ENCODE assay signal across 23 mouse cellular contexts in genomic region chr1:182296816-182297215, GRCm38 (mm10). TPM values are rescaled to one million over a fixed set of nuclear protein-coding genes. Genes with fewer than 3 reads are reported as not detected.
A peak's percentile ranks its signal among the peaks of the same experiment; 100 is the strongest.
DNase-seq lines count a peak whose midpoint lies in the region; ATAC-seq and TF ChIP-seq lines count a peak whose summit lies in the region.
"Had no signal": no experiment of that assay in that cellular context is flagged by ENCODE, and none has a peak within 500 bp of the region (broad histone marks: within the 10 kb centered on the region; RNA-seq: fewer than 3 reads in every experiment).

No protein-coding gene starts in this region.

- no peak for TF ChIP-seq POLR2A in heart, adult 2 months (IDR thresholded peaks at IDR 0.05; ENCODE audit: insufficient read depth, low read depth, low read length)

- H3K36me3 ChIP-seq in heart, adult 2 months (ENCODE audit: control insufficient read depth, insufficient read depth, low read length), result no peaks in the 10 kb centered on the region
- no peaks in the 10 kb centered on the region for H3K36me3 ChIP-seq in heart, embryonic 10.5 days
- H3K36me3 ChIP-seq in midbrain, embryonic 11.5 days (ENCODE audit: control insufficient read depth, insufficient read depth, low read length), result no peaks in the 10 kb centered on the region
- H3K36me3 ChIP-seq in midbrain, embryonic 13.5 days, result no peaks in the 10 kb centered on the region
- H3K36me3 ChIP-seq in ES-E14 (ENCODE audit: control insufficient read depth, insufficient read depth, low read length, poor library complexity, severe bottlenecking), result no peaks in the 10 kb centered on the region
- H3K36me3 ChIP-seq: G1E had no signal

- H3K4me1 ChIP-seq in heart, adult 2 months (ENCODE audit: control insufficient read depth, insufficient read depth, low read length), result no peaks in the 10 kb centered on the region
- H3K4me1 ChIP-seq in heart, embryonic 10.5 days, result 0 out of 2 replicates have a peak, but pooled peaks cover 6% of the 10 kb centered on the region
- H3K4me1 ChIP-seq in midbrain, embryonic 11.5 days (ENCODE audit: control insufficient read depth, insufficient read depth, low read length), result no peaks in the 10 kb centered on the region
- no peaks in the 10 kb centered on the region for H3K4me1 ChIP-seq in midbrain, embryonic 13.5 days (replicated peaks)
- H3K4me1 ChIP-seq in ES-E14 (ENCODE audit: control insufficient read depth in 2 of 2, insufficient read depth in 2 of 2, low read length in 2 of 2, poor library complexity in 1 of 2), result peaks cover 1 to 7% of the 10 kb centered on the region in 2 experiments; a peak in 3 of 4 replicates

- TF ChIP-seq CTCF in heart, adult 2 months (IDR thresholded peaks at IDR 0.05), result no peak

- no peaks in the 10 kb centered on the region for H3K27me3 ChIP-seq in heart, adult 2 months (ENCODE audit: control insufficient read depth, insufficient read depth, low read length)
- no peaks in the 10 kb centered on the region for H3K27me3 ChIP-seq in heart, embryonic 10.5 days (ENCODE audit: insufficient read depth, poor library complexity, severe bottlenecking)
- H3K27me3 ChIP-seq in midbrain, embryonic 11.5 days (ENCODE audit: control insufficient read depth, insufficient read depth, low read length), result no peaks in the 10 kb centered on the region
- no peaks in the 10 kb centered on the region for H3K27me3 ChIP-seq in midbrain, embryonic 13.5 days
- H3K27me3 ChIP-seq: CH12.LX, Patski had no signal

- intact Hi-C loops in heart, adult 2 months (cut with DNase I), result no loop called here

- peak; percentile 55 for DNase-seq in heart, adult 11 months
- DNase-seq in heart, adult 2 months, result no peak
- DNase-seq in heart, embryonic 10.5 days (ENCODE audit: low spot score), result peak; percentile 16
- no peak for DNase-seq in heart, postnatal 4 days
- peak; percentile 62 for DNase-seq in midbrain, embryonic 11.5 days (ENCODE audit: low spot score, missing footprints)
- no peak for DNase-seq in ES-E14 (ENCODE audit: low read depth, low spot score)
- no peak for DNase-seq in adrenal gland, postnatal 10 days
- DNase-seq: adrenal gland, adult 2 months; adrenal gland, adult 8-10 months; adrenal gland, postnatal 14 days; adrenal gland, postnatal 25 days; adrenal gland, postnatal 36 days; B cell, adult 2 months; cerebellum, adult 11 months; cerebellum, adult 11-12 months; cerebellum, adult 18-20 months; cerebellum, adult 2 months had no signal

- no peak overlapping the region for H3K4me3 ChIP-seq in heart, adult 2 months
- H3K4me3 ChIP-seq in heart, embryonic 10.5 days, result no peak overlapping the region
- H3K4me3 ChIP-seq in midbrain, embryonic 11.5 days (ENCODE audit: low read depth, low read length), result no peak overlapping the region
- no peak overlapping the region for H3K4me3 ChIP-seq in midbrain, embryonic 13.5 days (replicated peaks)
- no peak overlapping the region for H3K4me3 ChIP-seq in ES-E14 (ENCODE audit: insufficient read depth in 1 of 2, low read depth in 1 of 2, low read length in 2 of 2, poor library complexity in 1 of 2, severe bottlenecking in 1 of 2)

- no peak overlapping the region for H3K27ac ChIP-seq in heart, adult 2 months
- no peak overlapping the region for H3K27ac ChIP-seq in heart, embryonic 10.5 days
- H3K27ac ChIP-seq in midbrain, embryonic 11.5 days (ENCODE audit: low read depth, low read length), result no peak overlapping the region
- H3K27ac ChIP-seq in midbrain, embryonic 13.5 days, result no peak overlapping the region
- peak overlapping the region; percentile 18; the same call in 1 of the 2 replicates for H3K27ac ChIP-seq in ES-E14 (ENCODE audit: insufficient read depth, low read depth, low read length, poor library complexity, severe bottlenecking)

- H3K79me2 ChIP-seq in heart, adult 2 months (replicated peaks; ENCODE audit: control insufficient read depth, insufficient read depth, low read length), result no peaks in the 10 kb centered on the region

- no peak overlapping the region for H3K4me2 ChIP-seq in midbrain, embryonic 11.5 days
- no peak overlapping the region for H3K4me2 ChIP-seq in midbrain, embryonic 13.5 days (replicated peaks)

- no peak for ATAC-seq in midbrain, embryonic 11.5 days (ENCODE audit: low FRiP score)
- no peak for ATAC-seq in midbrain, embryonic 13.5 days
- ATAC-seq: activated CD4-positive, CD25-positive, alpha-beta regulatory T cell, adult 4 months; CD4-positive, CD25-positive, alpha-beta regulatory T cell, adult 4 months; Patski had no signal

- WGBS in heart, adult 2 months, result 83% methylated on average over 6 of the region's 6 CpGs
- WGBS in heart, embryonic 10.5 days, result 74% methylated on average over 6 of the region's 6 CpGs
- 80% methylated on average over 6 of the region's 6 CpGs for WGBS in midbrain, embryonic 11.5 days
- 71% methylated on average over 6 of the region's 6 CpGs for WGBS in midbrain, embryonic 13.5 days

- H3K9ac ChIP-seq in heart, adult 2 months (ENCODE audit: low read depth, low read length), result no peak overlapping the region
- H3K9ac ChIP-seq in midbrain, embryonic 11.5 days (ENCODE audit: low read length), result no peak overlapping the region
- H3K9ac ChIP-seq in midbrain, embryonic 13.5 days (replicated peaks), result no peak overlapping the region
- no peak overlapping the region for H3K9ac ChIP-seq in ES-E14 (ENCODE audit: insufficient read depth, low read depth, low read length, poor library complexity, severe bottlenecking)

- TF ChIP-seq EP300 in heart, adult 2 months (IDR thresholded peaks at IDR 0.05; ENCODE audit: insufficient read depth, low read depth, low read length), result no peak

- no peaks in the 10 kb centered on the region for H3K9me3 ChIP-seq in heart, embryonic 10.5 days
- no peaks in the 10 kb centered on the region for H3K9me3 ChIP-seq in midbrain, embryonic 11.5 days (ENCODE audit: control insufficient read depth, low read length)
- no peaks in the 10 kb centered on the region for H3K9me3 ChIP-seq in midbrain, embryonic 13.5 days
- no peaks in the 10 kb centered on the region for H3K9me3 ChIP-seq in ES-E14 (ENCODE audit: control insufficient read depth, insufficient read depth, low read depth, low read length)
- H3K9me3 ChIP-seq: G1E had no signal

- in situ Hi-C loops in ES-E14 (cut with MboI; ENCODE audit: low sequenced_read_pairs in 2 of 2, unreplicated experiment in 2 of 2), result no loop called here

TF ChIP-seq in ES-E14, 5 proteins besides CTCF, POLR2A, EP300 and RAD21:
- TF ChIP-seq ZNF384 (IDR thresholded peaks at IDR 0.05; ENCODE audit: low read depth, low read length), result no peak
- TF ChIP-seq HCFC1 (IDR thresholded peaks at IDR 0.05; ENCODE audit: borderline replicate concordance, insufficient read depth, low read length), result no peak
- TF ChIP-seq CHD2 (IDR thresholded peaks at IDR 0.05; ENCODE audit: low read depth, low read length), result no peak
- TF ChIP-seq ZC3H11A (IDR thresholded peaks at IDR 0.05; ENCODE audit: borderline replicate concordance, low read depth, low read length), result no peak
- no peak for TF ChIP-seq MAFK (IDR thresholded peaks at IDR 0.05; ENCODE audit: insufficient read depth, low read depth, low read length)
TF ChIP-seq in ES-E14: peak in this region for 0.

RNA-seq across cellular contexts. Expression of gene Degs1, which starts 14.2 kb away (rescaled TPM):
- total RNA-seq in heart, adult 2 months (2021), result 10 to 100 TPM; 50.3 to 54.1 TPM
- 51.0 and 98.3 TPM in 2 replicates for polyA plus RNA-seq in heart, adult 2 months (2012; rRNA removed)
- 156 and 164 TPM in 2 replicates for polyA plus RNA-seq in heart, embryonic 10.5 days (2016; fragmentation: Nextera tagmentation; extraction: Ambion mirVana)
- 100 to 1,000 TPM; 113 to 121 TPM for total RNA-seq in heart, postnatal 4 days (2021)
- 68.5 and 76.2 TPM in 2 replicates for polyA plus RNA-seq in midbrain, embryonic 11.5 days (2014; fragmentation: Nextera tagmentation; extraction: Ambion mirVana)
- polyA plus RNA-seq in midbrain, embryonic 13.5 days (2015; fragmentation: Nextera tagmentation; extraction: Ambion mirVana), result 51.0 and 54.5 TPM in 2 replicates
- 126 and 154 TPM in 2 replicates for total RNA-seq in ES-E14 (2012; rRNA removed)
- 10 to 100 TPM; 81.0 to 81.3 TPM for total RNA-seq in adrenal gland, postnatal 10 days (2021)

RNA-seq across cellular contexts. Expression of gene Fbxo28, which starts 44.6 kb away (rescaled TPM):
- 10 to 100 TPM; 20.4 to 20.9 TPM for total RNA-seq in heart, adult 2 months (2021)
- 7.1 and 10.8 TPM in 2 replicates for polyA plus RNA-seq in heart, adult 2 months (2012; rRNA removed)
- polyA plus RNA-seq in heart, embryonic 10.5 days (2016; fragmentation: Nextera tagmentation; extraction: Ambion mirVana), result 14.6 and 19.0 TPM in 2 replicates
- 10 to 100 TPM; 20.4 to 24.5 TPM for total RNA-seq in heart, postnatal 4 days (2021)
- 29.7 and 32.1 TPM in 2 replicates for polyA plus RNA-seq in midbrain, embryonic 11.5 days (2014; fragmentation: Nextera tagmentation; extraction: Ambion mirVana)
- 27.3 and 29.8 TPM in 2 replicates for polyA plus RNA-seq in midbrain, embryonic 13.5 days (2015; fragmentation: Nextera tagmentation; extraction: Ambion mirVana)
- 25.8 TPM in 2 replicates for total RNA-seq in ES-E14 (2012; rRNA removed)
- total RNA-seq in adrenal gland, postnatal 10 days (2021), result 10 to 100 TPM; 28.9 to 33.9 TPM

Comparison
In these comparisons a context has a peak if more than half of its experiments do, and no peak if none do; other contexts are left out.
1. DNase-seq: peak in heart, adult 11 months (single experiment), heart, embryonic 10.5 days (single experiment) and midbrain, embryonic 11.5 days (single experiment); none in heart, adult 2 months (0 of 2), heart, postnatal 4 days (single experiment), ES-E14 (single experiment) and adrenal gland, postnatal 10 days (single experiment).